Mouse (Mus musculus) kidney, adult 8-10 months (tissue): ENCODE data around the gene Ube2l6.
"Not testable (repeated sequence)": the region's sequence is repeated elsewhere in the genome, so short reads cannot be mapped to it uniquely, and the experiment has no call there.

Experiments
- DNase-seq, 2 experiments: peaks; one replicate each; pipeline ENCODE4 v3.0.0; 2022

The Ube2l6 gene

GRCm38 (mm10) chr2:84793871-84794270, 4.8 kb upstream of the Ube2l6 start:
- no peak for DNase-seq

DNA sequence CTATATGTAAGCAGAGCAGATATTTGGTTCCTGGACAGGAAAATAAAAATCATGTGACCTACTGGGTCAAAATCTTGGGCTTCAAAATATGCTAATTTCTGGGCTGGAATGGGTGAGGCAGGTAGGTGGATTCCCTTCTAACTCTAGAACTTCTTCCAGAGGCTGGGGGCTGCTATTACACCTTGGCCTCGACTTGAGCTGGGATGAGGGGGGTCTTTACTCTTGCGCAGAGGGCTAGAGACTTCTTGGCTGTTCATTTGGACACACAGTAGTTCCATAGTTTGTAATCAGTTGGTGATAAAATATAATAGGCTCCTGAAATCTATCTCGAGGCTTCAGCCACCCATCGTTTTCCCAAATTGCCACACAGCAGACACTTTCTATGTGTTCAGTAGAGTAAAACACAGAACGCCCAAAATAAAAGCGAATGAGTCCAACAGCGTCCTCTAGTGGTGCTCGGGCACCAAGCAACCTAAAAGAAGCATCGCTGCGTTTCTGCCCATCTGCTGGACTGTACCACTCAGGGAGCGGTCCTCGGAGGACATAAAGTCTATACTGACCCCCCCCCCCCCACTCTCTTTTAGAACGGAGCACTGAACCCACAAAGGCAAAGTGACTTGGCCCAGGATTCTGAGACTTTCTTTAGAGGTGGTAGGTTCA, 665 bp upstream of the Ube2l6 start:
- peak; percentile 56 to 81 for DNase-seq

DNA sequence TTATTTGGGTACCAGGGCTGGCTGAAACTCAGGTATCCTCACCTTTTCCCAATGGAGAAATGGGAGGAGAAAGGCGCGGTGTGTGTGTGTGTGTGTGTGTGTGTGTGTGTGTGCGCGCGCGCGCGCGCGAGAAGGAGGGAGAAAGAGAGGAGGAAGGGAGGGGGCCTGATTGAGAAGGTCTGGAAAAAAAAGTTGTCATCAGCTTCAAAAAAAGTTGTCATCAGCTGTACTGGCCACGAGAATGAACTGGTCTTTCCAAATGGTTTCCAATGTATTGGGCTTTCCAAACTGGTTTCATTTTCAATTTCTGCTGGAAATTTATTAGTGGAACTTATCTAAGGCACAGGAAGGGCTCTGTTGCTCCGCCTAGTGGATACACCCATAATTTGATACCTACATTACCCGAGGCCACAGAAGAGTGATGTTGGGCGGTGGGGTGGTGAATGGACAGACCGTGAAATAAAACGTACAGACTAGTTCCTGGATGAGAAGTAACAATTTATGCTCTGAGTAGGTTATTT, 473 bp downstream of the Ube2l6 start:
- peak; percentile 71 to 75 for DNase-seq

GRCm38 (mm10) chr2:84800304-84800703, 1.7 kb downstream of the Ube2l6 start:
- no peak for DNase-seq

DNA sequence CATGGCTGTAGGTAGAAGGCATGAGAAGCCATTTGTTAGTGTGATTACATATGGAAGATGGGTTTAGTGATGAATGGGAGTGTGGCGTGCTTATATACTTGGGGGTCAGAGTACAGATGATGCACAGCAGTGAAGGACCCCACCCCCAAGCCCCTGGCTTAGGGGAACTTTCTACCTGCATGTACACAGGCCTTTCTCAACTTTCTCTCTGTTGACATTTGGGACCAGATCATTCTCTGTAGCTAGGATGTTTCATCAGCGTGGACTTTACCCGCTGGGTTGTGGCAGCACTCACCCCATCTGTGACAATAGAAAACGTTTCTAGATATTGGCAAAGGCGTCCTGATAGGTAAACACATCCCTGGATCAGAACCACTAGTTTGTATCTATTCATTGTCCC, 2.6 kb downstream of the Ube2l6 start:
- DNase-seq = not testable (repeated sequence)

DNA sequence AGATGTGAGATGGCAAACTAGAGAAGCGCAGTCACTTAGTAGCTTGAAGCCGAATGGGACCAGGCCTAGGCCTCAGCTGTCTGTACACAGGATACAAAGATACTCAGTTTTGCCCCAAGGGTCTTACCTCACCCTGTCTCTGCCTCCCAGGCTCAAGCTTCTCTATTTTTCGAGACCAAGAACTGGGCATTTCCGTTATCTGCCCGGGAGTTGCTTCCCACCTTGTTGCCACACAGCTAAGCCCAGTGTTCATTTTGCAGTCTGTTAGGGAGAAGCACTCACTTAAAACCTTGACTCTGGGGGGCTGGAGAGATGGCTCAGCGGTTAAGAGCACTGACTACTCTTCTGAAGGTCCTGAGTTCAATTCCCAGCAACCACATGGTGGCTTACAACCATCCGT, 5.3 kb downstream of the Ube2l6 start:
- no peak for DNase-seq

DNA sequence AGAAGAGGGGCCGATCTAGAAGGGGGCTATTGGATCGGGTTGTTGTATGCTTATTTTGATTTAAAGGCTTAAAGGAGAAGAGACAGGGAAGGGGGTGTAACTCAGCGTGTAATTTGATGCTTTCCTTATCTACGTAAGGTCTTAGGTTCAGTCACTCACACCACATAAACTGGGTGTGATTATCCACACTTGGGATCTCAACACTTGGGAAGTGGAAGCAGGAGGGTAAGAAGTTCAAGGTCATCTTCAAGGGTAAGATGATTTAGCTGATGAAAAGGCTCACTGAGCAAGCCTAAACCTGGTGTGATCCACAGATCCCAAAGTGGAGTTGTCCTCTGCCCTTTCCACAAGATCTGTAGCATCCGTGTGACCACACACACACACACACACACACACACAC, 7.9 kb downstream of the Ube2l6 start:
- no peak for DNase-seq

- no peak for DNase-seq
Measured at GRCm38 (mm10) chr2:84809330-84809729, 10.7 kb downstream of the Ube2l6 start.

DNA sequence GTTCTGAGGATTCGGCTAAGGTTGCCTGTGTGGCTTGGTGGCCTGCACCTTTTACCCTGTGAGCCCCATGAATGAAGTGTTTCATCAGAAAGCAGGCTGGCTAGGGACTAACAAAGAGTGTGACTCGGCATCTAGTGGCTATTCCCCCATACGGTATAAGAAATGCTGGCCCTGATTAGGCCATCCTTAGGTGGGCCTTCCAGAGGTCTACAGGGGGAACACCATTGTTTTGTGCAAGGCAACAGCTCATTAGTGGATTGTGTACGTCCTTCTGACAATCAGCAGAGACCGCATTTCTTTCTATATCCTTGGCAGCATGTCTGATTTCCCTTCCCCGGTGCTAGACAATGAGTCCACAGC, 11.9 kb downstream of the Ube2l6 start:
- no peak for DNase-seq

GRCm38 (mm10) chr2:84810886-84811577, 12.4 kb downstream of the Ube2l6 start:
- peak; percentile 83 to 90 for DNase-seq

DNA sequence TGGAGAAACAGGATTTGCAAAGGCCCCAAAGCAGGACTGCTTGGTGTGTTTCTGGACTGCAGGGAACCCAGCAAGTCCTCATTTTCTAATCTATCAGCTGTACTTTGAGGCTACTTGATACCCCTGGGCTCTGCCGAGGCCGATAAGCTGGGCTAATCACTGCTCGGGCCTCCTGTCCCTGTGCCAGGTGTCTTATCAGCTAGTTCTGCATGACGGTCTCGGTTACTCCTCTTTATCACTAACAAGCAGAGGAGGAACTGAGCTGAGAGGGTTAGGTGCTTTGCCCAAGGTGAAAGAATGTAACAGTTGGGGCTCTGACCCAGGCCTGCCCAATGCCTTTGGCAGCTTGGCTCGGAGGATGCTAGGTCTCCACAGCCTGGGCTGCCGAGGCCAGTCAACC, 13.3 kb downstream of the Ube2l6 start:
- DNase-seq = no peak

- no peak for DNase-seq
Measured at GRCm38 (mm10) chr2:84812676-84813075, 14.0 kb downstream of the Ube2l6 start.

DNA sequence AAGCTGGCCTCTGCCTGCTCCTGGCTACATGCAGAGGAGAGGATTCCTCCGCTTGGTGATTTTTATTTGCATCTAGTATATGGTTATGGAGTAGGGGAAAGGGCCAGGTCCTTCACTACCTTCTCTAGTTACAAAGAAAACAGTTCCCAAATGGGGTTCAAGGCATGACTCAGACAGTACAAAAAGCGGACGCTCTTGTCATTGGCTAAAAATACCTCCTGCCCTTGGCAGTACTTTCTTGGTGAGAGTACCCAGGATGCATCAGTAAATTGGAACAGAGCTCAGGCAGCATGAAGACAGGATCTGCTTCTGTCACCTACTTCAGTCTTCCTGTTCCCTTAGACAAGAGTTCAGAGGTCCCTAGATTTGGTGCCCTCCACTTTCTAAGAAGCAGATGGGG, 21.2 kb downstream of the Ube2l6 start:
- no peak for DNase-seq

- no peak for DNase-seq
Measured at GRCm38 (mm10) chr2:84822552-84822951, 23.9 kb downstream of the Ube2l6 start, which contains the start of gene Smtnl1. Smtnl1 (minus strand) TSS chr2:84822652.

GRCm38 (mm10) chr2:84823237-84823636, 24.6 kb downstream of the Ube2l6 start:
- no peak for DNase-seq

- DNase-seq = peak; percentile 89 to 93
Measured at GRCm38 (mm10) chr2:84826488-84827282, 28.1 kb downstream of the Ube2l6 start, which contains the start of gene Timm10. Timm10 (plus strand) TSS chr2:84826997.

DNA sequence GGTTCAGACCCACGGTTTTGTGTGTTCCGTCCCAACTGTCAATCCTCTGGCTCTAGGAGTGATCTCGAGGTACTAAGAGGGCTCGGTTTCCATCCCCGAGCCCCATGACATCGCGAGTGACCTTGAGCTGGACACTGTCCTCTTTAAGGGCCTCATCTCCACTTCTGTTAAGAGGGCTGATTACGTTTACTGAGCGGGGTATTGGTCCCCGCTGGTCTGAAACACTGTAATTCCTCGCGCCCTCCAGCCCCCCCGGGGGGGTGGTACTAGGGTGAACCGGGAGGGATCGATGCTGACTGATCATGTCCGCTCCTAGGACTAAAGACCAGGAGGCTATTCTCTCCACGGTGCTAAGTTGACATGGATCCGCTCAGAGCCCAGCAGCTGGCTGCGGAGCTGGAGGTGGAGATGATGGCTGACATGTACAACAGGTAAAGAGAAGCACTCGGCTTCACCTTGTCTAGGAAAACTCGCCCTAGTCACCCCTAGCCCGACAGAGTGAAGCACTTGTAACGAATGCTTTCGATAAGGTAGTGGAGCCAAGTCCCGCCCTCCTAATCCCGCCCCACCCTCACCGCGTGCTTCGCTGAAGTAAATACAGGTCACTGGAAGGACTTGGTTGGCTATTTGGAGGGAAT, 28.8 kb downstream of the Ube2l6 start:
- peak; percentile 24 to 48 for DNase-seq

DNA sequence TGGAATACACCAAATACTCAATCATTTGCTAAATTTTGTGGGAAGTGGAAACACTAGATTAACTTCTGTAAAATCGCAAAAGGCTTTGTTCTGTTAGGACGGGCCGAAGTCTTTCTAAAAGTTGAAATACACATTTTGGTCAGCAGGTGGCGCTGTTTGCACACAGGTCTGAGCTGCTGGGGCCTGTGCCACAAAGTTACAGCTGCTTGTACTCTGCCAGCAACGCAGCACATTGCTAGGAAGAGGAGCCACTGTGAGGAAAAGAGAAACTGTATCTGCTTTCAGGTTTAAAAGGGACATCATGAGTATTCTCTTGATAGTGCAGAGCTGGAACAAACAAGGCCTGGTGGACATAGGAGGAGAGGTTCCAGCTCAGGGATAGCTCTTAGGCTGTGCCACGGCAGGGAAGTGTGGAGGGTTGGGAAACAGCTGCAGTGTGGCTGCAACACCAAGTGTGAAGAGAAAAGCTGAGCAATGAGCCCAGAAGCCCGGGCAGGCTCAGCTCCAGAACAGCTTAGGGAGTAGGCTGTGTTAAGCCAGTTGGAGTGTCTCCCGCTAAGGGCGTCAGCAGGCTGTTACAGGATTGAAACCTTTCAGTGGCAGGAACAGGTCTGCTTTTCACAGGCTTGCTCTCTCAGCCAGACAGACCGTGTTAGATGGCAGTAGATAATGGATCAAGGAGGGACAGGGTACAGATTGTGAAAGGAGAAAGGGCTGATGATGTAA, 33.2 kb downstream of the Ube2l6 start:
- DNase-seq = peak; percentile 74 to 85

GRCm38 (mm10) chr2:84837107-84837506, 38.5 kb downstream of the Ube2l6 start:
- DNase-seq = no peak

- DNase-seq = no peak
Measured at GRCm38 (mm10) chr2:84837817-84838592, 39.4 kb downstream of the Ube2l6 start.

- DNase-seq = no peak
Measured at GRCm38 (mm10) chr2:84838593-84838949, 39.9 kb downstream of the Ube2l6 start, which contains the start of gene Slc43a1. Slc43a1 (plus strand) TSS chr2:84838850.
